Mouse (Mus musculus): ENCODE data around the gene Esp22. TPM values are rescaled to one million over a fixed set of nuclear protein-coding genes. Genes with fewer than 3 reads are reported as not detected.

Esp22 gene
- polyA plus RNA-seq (2017; shearing (Covaris generic)) = not detected

DNA sequence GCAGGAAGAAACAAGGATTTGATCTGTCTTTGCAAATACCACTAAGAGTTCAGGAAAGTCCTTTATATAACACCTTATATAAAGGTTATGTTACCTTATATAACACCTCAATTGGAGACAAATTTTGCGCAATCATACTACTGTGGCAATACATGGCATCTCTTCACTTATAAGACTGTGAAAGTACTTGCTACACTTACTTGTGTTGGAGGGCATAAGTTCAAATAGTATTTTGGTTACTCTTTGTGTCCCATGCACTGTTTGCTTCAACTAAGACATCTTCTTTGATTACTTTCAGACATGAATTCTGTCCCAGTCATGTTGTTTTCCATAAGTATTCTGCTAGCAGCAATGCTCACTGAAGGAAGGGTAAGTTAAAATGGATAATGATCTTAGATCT, at the start of gene Esp22:
Gene Esp22 (plus strand): TSS at position 301 of the 400 bp plus-strand sequence.

GRCm38 (mm10) chr17:39076937-39077336, 18.2 kb upstream of the Esp22 start, which contains the start of gene Esp23:
Gene Esp23, minus strand, starts transcription at chr17:39077037.

Other genes with a start within 250 kb of the Esp22 start
- not detected for gene Esp24, start 58.6 kb upstream of the Esp22 start, polyA plus RNA-seq (2017; shearing (Covaris generic))
- gene Gm21903, start 52.0 kb upstream of the Esp22 start, polyA plus RNA-seq (2017; shearing (Covaris generic)) = not detected
- not detected for gene Esp23, start 18.3 kb upstream of the Esp22 start, polyA plus RNA-seq (2017; shearing (Covaris generic))